Mouse (Mus musculus) layer of hippocampus, adult 11-12 months (tissue): ENCODE results near the gene Gm15091.
"Not testable (repeated sequence)": the region's sequence is repeated elsewhere in the genome, so short reads cannot be mapped to it uniquely, and the experiment has no call there.

Experiments
- DNase-seq: peaks from one replicate; pipeline ENCODE4 v3.0.0; 2022; ENCODE audit warnings: low spot score

The Gm15091 gene

DNA sequence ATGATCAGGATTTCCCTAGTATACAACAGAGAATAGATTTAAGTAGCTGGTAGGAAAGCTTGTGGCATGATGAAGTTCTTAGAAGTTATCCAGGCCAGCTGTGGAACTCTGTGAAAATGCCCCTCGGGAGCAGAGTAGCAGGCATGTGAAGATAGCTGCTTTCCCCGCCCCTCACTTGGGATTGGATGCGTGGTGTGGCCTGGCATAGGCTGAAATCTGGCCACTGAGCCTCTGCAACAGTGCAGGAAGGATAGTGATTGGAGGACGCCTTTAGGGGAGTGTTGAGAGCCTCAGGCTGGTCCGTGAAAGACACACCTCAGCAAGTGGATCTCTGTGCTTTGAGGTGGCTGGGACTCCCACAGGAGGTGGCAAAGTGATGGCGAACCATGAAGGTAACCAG is at the start of gene Gm15091:
Gene Gm15091 (plus strand): TSS at position 301 of the 400 bp plus-strand sequence.
- DNase-seq: not testable (repeated sequence)
